ENCODE assay signal across 12 mouse cellular contexts in genomic region chr11:53792986-53793385, GRCm38 (mm10). TPM values are rescaled to one million over a fixed set of nuclear protein-coding genes. Genes with fewer than 3 reads are reported as not detected.
DNase-seq lines count a peak whose midpoint lies in the region; ATAC-seq and TF ChIP-seq lines count a peak whose summit lies in the region.
"Had no signal": no experiment of that assay in that cellular context is flagged by ENCODE, and none has a peak within 500 bp of the region (broad histone marks: within the 10 kb centered on the region; RNA-seq: fewer than 3 reads in every experiment).

No protein-coding gene starts in this region.

- no peak overlapping the region for H3K4me2 ChIP-seq in liver, embryonic 11.5 days
- H3K4me2 ChIP-seq in embryonic facial prominence, embryonic 13.5 days, result no peak overlapping the region
- H3K4me2 ChIP-seq: forebrain, embryonic 15.5 days; heart, embryonic 15.5 days; limb, embryonic 13.5 days; neural tube, embryonic 13.5 days had no signal

- no peak overlapping the region for H3K4me3 ChIP-seq in cerebellum, adult 2 months (replicated peaks; ENCODE audit: insufficient read depth, low read depth, low read length)
- no peak overlapping the region for H3K4me3 ChIP-seq in liver, adult 2 months (ENCODE audit: insufficient read depth, low read depth, low read length)
- H3K4me3 ChIP-seq in liver, embryonic 11.5 days (ENCODE audit: low read depth, low read length), result no peak overlapping the region
- no peak overlapping the region for H3K4me3 ChIP-seq in embryonic facial prominence, embryonic 13.5 days
- H3K4me3 ChIP-seq: forebrain, embryonic 15.5 days; heart, embryonic 15.5 days; limb, embryonic 13.5 days; neural tube, embryonic 13.5 days had no signal

- no peak for TF ChIP-seq POLR2A in cerebellum, adult 2 months (IDR thresholded peaks at IDR 0.05; ENCODE audit: borderline replicate concordance, insufficient read depth, low read length)
- TF ChIP-seq POLR2A in liver, adult 2 months (IDR thresholded peaks at IDR 0.05; ENCODE audit: extremely low read depth, insufficient read depth, low read length), result no peak

- H3K36me3 ChIP-seq in liver, adult 2 months (ENCODE audit: control insufficient read depth, insufficient read depth, low read length), result no peaks in the 10 kb centered on the region
- H3K36me3 ChIP-seq in liver, embryonic 11.5 days (ENCODE audit: control insufficient read depth, insufficient read depth, low read length), result no peaks in the 10 kb centered on the region
- H3K36me3 ChIP-seq in embryonic facial prominence, embryonic 13.5 days, result no peaks in the 10 kb centered on the region
- H3K36me3 ChIP-seq: forebrain, embryonic 15.5 days; heart, embryonic 15.5 days; limb, embryonic 13.5 days; neural tube, embryonic 13.5 days had no signal

- no peaks in the 10 kb centered on the region for H3K79me2 ChIP-seq in liver, adult 2 months (ENCODE audit: control insufficient read depth, insufficient read depth, low read length)

- ATAC-seq in liver, embryonic 11.5 days (replicated peaks; ENCODE audit: low FRiP score), result no peak
- no peak for ATAC-seq in embryonic facial prominence, embryonic 13.5 days (ENCODE audit: insufficient number of reproducible peaks, insufficient read depth, low FRiP score, low TSS enrichment, low read depth)
- ATAC-seq: forebrain, embryonic 15.5 days had no signal

- H3K9me3 ChIP-seq in liver, embryonic 11.5 days (ENCODE audit: control insufficient read depth, low read length), result no peaks in the 10 kb centered on the region
- no peaks in the 10 kb centered on the region for H3K9me3 ChIP-seq in embryonic facial prominence, embryonic 13.5 days
- H3K9me3 ChIP-seq: forebrain, embryonic 15.5 days; heart, embryonic 15.5 days had no signal

- no peaks in the 10 kb centered on the region for H3K27me3 ChIP-seq in cerebellum, adult 2 months (ENCODE audit: control insufficient read depth, insufficient read depth, low read length)
- H3K27me3 ChIP-seq in liver, adult 2 months (ENCODE audit: control insufficient read depth, insufficient read depth, low read length), result no peaks in the 10 kb centered on the region
- H3K27me3 ChIP-seq in liver, embryonic 11.5 days (replicated peaks; ENCODE audit: control insufficient read depth, insufficient read depth, low read length), result no peaks in the 10 kb centered on the region
- H3K27me3 ChIP-seq in embryonic facial prominence, embryonic 13.5 days, result no peaks in the 10 kb centered on the region
- H3K27me3 ChIP-seq: forebrain, embryonic 15.5 days; heart, embryonic 15.5 days; limb, embryonic 13.5 days; neural tube, embryonic 13.5 days had no signal

- TF ChIP-seq CTCF in cerebellum, adult 2 months (IDR thresholded peaks at IDR 0.05; ENCODE audit: borderline replicate concordance, insufficient read depth, low read depth, low read length), result no peak
- TF ChIP-seq CTCF in liver, adult 2 months (IDR thresholded peaks at IDR 0.05; ENCODE audit: low read depth, low read length), result no peak

- no peak overlapping the region for H3K9ac ChIP-seq in liver, adult 2 months (ENCODE audit: low read depth, low read length)
- no peak overlapping the region for H3K9ac ChIP-seq in liver, embryonic 11.5 days (ENCODE audit: low read depth, low read length)
- no peak overlapping the region for H3K9ac ChIP-seq in embryonic facial prominence, embryonic 13.5 days
- H3K9ac ChIP-seq: forebrain, embryonic 15.5 days; heart, embryonic 15.5 days; limb, embryonic 13.5 days; neural tube, embryonic 13.5 days had no signal

- no peak overlapping the region for H3K27ac ChIP-seq in cerebellum, adult 2 months (ENCODE audit: insufficient read depth, low read length)
- H3K27ac ChIP-seq in liver, adult 2 months (replicated peaks; ENCODE audit: insufficient read depth, low read depth, low read length), result 0 out of 2 replicates have a peak overlapping the region, but pooled peaks have one; percentile 0
- H3K27ac ChIP-seq in liver, embryonic 11.5 days (ENCODE audit: low read depth, low read length), result no peak overlapping the region
- 0 out of 2 replicates have a peak overlapping the region, but pooled peaks have one; percentile 16 for H3K27ac ChIP-seq in embryonic facial prominence, embryonic 13.5 days
- H3K27ac ChIP-seq: forebrain, embryonic 15.5 days; heart, embryonic 15.5 days; limb, embryonic 13.5 days; neural tube, embryonic 13.5 days had no signal

- intact Hi-C loops in left cerebral cortex, postnatal 36 days (cut with DNase I), result no loop called here

- peak; percentile 77 for DNase-seq in cerebellum, postnatal 10 days
- DNase-seq in cerebellum, adult 2 months, result no peak
- DNase-seq in liver, adult 2 months (ENCODE audit: extremely low read depth, low read depth, low spot score), result no peak
- no peak for DNase-seq in liver, embryonic 11.5 days (ENCODE audit: low spot score)
- peak; percentile 32 to 34 for DNase-seq in left cerebral cortex, postnatal 36 days (ENCODE audit: low spot score in 2 of 2)
- DNase-seq in Muller cell, postnatal 12 days (ENCODE audit: inconsistent ontology term), result no peak
- DNase-seq in adrenal gland, postnatal 10 days, result no peak

- 52% methylated on average over 3 of the region's 3 CpGs for WGBS in cerebellum, adult 2 months
- 42% methylated on average over 3 of the region's 3 CpGs for WGBS in liver, adult 2 months
- WGBS in liver, embryonic 11.5 days, result 81% methylated on average over 3 of the region's 3 CpGs
- WGBS in embryonic facial prominence, embryonic 13.5 days, result 37% methylated on average over 3 of the region's 3 CpGs

- H3K4me1 ChIP-seq in cerebellum, adult 2 months (ENCODE audit: control insufficient read depth, insufficient read depth, low read length), result peaks cover 6% of the 10 kb centered on the region
- H3K4me1 ChIP-seq in liver, adult 2 months (ENCODE audit: control insufficient read depth, insufficient read depth, low read length), result peaks cover 49% of the 10 kb centered on the region
- peaks cover 27% of the 10 kb centered on the region for H3K4me1 ChIP-seq in liver, embryonic 11.5 days (replicated peaks; ENCODE audit: control insufficient read depth, insufficient read depth, low read length)
- peaks cover 30% of the 10 kb centered on the region for H3K4me1 ChIP-seq in embryonic facial prominence, embryonic 13.5 days

RNA-seq across cellular contexts. Expression of gene Gm17334, which starts 20.0 kb away (rescaled TPM):
- 0.32 and 0.44 TPM in 2 replicates for polyA plus RNA-seq in cerebellum, adult 2 months (2012; rRNA removed)
- total RNA-seq in liver, adult 2 months (2014; rRNA removed), result not detected in 2 replicates
- polyA plus RNA-seq in liver, adult 2 months (2012; rRNA removed), result 0.16 TPM in 1 of 2 replicates, not detected in the other
- not detected in 2 replicates for polyA plus RNA-seq in liver, embryonic 11.5 days (2014; fragmentation: Nextera tagmentation; extraction: Ambion mirVana)
- not detected in 2 replicates for polyA plus RNA-seq in embryonic facial prominence, embryonic 13.5 days (2015; fragmentation: Nextera tagmentation; extraction: Ambion mirVana)
- total RNA-seq in left cerebral cortex, postnatal 36 days (2021), result 1 to 10 TPM in 1 of 2 experiments, under 1 TPM in 1; 0.96 to 1.2 TPM
- total RNA-seq in adrenal gland, postnatal 10 days (2021), result 1 to 10 TPM in 1 of 2 experiments, not detected in 1; 1.2 TPM
- polyA plus RNA-seq: forebrain, embryonic 15.5 days; heart, embryonic 15.5 days; neural tube, embryonic 13.5 days had no signal

RNA-seq across cellular contexts. Expression of gene Irf1, which starts 23.2 kb away (rescaled TPM):
- 5.6 and 6.0 TPM in 2 replicates for polyA plus RNA-seq in cerebellum, adult 2 months (2012; rRNA removed)
- 37.5 and 44.2 TPM in 2 replicates for total RNA-seq in liver, adult 2 months (2014; rRNA removed)
- 27.9 and 43.0 TPM in 2 replicates for polyA plus RNA-seq in liver, adult 2 months (2012; rRNA removed)
- 8.4 and 8.7 TPM in 2 replicates for polyA plus RNA-seq in liver, embryonic 11.5 days (2014; fragmentation: Nextera tagmentation; extraction: Ambion mirVana)
- 8.6 and 9.5 TPM in 2 replicates for polyA plus RNA-seq in embryonic facial prominence, embryonic 13.5 days (2015; fragmentation: Nextera tagmentation; extraction: Ambion mirVana)
- total RNA-seq in left cerebral cortex, postnatal 36 days (2021), result 1 to 10 TPM; 6.5 to 6.6 TPM
- total RNA-seq in adrenal gland, postnatal 10 days (2021), result 10 to 100 TPM; 20.0 to 36.7 TPM

Comparison
In these comparisons a context has a peak if more than half of its experiments do, and no peak if none do; other contexts are left out.
1. DNase-seq: peak in cerebellum, postnatal 10 days (2 of 2) and left cerebral cortex, postnatal 36 days (2 of 2); none in cerebellum, adult 2 months (0 of 2), liver, adult 2 months (single experiment), liver, embryonic 11.5 days (single experiment), Muller cell, postnatal 12 days (single experiment) and adrenal gland, postnatal 10 days (single experiment).
2. H3K27ac ChIP-seq: peak in liver, adult 2 months (single experiment) and embryonic facial prominence, embryonic 13.5 days (single experiment); none in cerebellum, adult 2 months (single experiment) and liver, embryonic 11.5 days (single experiment).